Mouse (Mus musculus) cerebellum, adult (tissue): Measurements from ENCODE around the gene Pdcd7.
"Not testable (repeated sequence)": the region's sequence is repeated elsewhere in the genome, so short reads cannot be mapped to it uniquely, and the experiment has no call there.

Experiments used
- ATAC-seq: cut with Nextera tagmentation; 2 replicates; pipeline ENCODE4 v1.9.2; 2017; ENCODE audit warnings: mild to moderate bottlenecking, moderate library complexity, mixed read lengths; ENCODE audit not compliant: insufficient number of reproducible peaks, low FRiP score, low TSS enrichment

Gene Pdcd7

DNA sequence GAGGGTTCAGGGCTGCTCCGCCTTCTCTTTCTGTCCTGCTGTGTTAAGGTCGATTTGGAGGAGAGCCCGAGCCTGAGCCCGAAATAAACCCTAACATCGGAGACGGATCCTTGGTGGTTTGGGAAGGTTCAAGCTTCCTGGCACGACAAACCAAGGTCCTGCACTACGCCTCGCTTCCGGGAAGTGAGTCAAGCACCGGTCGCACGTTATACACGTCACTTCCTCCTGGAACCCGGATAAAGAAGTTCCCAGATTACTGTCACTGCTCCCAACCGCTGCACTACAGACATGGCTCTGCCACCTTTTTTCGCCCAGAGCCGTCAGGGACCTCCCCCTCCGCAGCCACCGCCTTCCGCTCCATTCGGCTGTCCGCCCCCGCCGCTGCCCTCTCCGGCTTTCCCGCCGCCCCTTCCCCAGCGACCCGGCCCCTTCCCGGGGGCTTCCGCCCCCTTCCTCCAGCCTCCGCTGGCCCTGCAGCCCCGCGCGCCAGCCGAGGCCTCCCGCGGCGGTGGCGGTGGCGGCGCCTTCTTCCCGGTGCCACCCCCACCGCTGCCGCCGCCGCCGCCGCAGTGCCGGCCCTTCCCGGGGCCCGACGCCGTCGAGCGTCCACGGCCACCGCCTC is at the start of gene Pdcd7:
Gene Pdcd7 (plus strand): TSS at position 251 of the 622 bp plus-strand sequence.
- peak; percentile 92; the same call in 1 of the 2 replicates for ATAC-seq

DNA sequence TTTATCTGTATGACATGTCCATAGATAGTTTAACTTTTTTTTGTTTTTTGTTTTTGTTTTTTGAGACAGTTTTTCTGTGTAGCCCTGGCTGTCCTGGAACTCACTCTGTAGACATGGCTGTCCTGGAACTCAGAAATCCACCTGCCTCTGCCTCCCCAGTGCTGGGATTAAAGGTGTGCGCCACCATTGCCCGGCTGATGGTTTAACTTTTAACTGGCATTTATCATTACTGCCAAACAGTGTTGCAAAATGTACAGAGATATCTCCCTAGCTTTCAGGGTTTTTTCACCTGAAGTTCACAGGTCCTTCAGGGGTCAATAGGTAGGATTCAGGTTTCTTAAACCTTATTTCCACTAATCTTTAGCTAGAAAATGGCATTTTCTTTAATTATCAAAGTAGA is 48.8 kb upstream of the Pdcd7 start:
- no peak for ATAC-seq

DNA sequence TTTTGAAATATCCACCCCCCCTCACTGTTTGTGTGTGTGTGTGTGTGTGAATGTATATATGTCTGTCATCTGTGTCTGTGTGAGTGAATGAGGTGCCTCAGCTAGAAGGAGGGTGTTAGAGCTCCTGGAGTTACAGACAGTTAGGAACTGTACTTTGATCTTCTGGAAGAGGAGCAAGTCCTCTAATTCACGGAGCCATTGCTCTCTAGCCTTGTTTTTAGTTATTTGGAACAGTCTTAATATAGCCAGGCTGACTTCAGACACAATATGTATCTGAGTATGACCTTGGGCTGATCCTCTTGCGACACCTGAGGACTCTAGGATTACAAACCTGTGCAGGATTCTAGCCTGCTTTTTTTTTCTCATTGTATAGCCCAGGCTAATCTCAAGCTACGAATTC is 47.1 kb upstream of the Pdcd7 start:
- ATAC-seq: no peak

DNA sequence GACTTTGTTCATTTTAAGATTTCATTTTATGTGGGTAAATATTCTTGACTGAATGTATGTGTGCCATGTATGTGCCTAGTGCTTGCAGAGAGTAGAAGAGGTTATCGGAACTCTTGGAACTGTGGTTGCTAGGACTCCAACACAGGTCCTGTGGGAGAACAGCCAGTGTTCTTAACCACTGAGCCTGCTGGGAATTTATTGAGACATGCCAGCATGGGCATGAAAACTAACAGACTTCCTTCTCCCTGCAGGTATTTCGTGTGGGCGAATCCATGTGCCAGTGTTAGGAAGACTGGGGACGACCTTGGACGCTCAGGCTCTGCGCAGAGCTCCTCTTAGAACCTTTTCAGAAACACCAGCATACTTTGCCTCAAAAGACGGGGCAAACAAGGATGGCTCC is 46.3 kb upstream of the Pdcd7 start:
- no peak for ATAC-seq

DNA sequence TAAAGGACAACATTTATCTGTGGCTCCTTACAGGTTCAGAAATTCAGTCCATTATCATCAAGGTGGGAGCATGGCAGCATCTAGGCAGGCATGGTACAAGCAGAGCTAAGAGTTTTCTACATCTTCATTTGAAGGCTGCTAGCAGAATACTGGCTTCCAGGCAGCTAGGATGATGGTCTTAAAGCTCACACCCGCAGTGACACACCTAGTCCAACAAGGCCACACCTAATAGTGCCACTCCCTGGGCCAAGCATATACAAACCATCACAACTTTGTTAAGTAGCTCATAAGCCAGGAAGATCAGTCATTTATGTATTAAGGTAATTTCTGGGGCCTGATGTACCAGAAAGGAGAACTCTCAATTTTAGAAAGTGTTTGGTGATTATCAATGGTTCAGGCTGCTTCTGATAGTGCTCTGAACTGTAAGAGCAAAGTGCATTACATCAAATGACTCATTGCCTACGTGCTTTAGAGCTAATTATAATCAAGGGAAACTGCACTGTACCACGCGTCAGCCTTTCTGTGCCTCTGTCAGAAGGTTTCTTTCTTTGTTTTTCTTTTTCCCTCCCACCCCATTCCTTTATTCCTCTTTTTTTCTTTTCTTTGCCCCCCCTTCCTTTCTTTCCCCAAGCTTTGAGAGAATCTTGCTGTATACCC is 43.4 kb upstream of the Pdcd7 start:
- no peak for ATAC-seq

DNA sequence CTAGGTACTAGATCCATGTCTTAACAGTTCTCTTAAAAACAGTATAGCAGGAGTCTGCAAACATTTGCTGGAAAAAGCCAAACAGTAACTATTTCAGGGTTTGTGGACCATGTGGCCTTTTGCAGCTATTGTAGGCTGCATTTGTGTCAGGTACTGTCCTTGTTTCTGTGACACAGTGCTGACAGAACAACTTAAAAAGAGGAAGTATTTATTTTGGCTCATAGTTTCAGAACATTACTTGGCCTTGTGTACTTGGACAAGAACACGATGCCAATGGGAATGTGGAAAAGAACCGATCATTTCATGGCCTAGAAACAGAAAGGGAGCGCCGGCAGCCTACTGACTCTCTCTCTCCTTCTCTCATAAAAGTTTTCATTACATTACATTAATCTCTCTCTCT is 42.3 kb upstream of the Pdcd7 start:
- no peak for ATAC-seq

DNA sequence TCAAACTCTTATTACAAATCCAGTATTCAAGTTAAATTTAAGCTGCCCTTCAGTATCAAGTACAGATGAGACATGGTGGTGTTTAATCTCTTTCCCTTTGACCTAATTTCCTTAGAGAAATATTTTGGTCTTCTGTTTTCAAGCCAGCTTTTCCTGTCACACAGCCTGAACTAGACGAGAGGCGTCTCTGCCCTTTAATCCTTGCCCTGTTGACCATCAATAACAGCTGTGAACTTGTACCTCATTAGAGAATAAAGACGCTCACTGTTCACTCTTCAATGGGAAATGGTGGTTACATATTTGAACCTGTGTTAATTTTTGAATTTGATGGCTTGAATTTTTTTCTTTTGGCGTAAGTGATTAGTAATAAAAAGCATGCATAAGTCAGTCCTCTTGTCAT is 41.6 kb upstream of the Pdcd7 start:
- ATAC-seq: no peak

DNA sequence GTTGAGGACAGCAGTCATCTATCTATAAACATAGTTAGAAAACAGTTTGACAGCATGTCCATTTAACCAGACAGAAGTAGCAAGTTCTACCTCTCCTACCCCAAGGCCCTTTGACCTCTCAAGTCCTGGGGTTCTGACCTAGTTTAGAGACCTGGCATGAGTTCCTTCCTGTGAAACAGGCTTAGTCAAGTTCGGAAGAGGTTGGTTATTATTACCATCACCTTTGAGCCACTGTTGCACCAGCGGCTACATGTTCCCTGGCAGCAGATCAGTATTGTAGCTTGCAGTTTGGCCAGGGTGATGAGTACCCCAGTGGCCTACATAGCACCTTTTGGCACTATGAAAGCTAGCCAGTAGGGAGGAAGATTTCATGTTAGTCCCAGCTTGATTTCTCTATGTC is 39.2 kb upstream of the Pdcd7 start:
- ATAC-seq: no peak

DNA sequence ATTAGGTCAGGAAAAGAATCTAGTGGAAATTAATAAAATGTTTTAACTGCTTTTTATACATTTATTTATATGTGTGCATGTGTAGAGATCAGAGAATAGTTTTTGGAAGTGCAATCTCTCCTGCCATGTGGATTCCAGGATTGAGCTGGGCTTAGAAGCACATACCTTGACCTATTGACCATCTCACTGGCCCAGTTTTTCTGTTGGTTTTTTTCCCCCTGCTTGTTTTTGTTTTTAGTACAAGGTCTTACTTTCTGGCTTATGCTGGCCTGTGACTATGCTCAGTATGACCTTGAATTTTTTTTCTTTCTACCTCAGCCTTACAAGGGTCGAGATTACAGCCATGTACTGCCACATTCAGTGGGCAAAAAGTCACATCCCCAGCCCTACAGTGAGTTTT is 37.9 kb upstream of the Pdcd7 start:
- no peak for ATAC-seq

DNA sequence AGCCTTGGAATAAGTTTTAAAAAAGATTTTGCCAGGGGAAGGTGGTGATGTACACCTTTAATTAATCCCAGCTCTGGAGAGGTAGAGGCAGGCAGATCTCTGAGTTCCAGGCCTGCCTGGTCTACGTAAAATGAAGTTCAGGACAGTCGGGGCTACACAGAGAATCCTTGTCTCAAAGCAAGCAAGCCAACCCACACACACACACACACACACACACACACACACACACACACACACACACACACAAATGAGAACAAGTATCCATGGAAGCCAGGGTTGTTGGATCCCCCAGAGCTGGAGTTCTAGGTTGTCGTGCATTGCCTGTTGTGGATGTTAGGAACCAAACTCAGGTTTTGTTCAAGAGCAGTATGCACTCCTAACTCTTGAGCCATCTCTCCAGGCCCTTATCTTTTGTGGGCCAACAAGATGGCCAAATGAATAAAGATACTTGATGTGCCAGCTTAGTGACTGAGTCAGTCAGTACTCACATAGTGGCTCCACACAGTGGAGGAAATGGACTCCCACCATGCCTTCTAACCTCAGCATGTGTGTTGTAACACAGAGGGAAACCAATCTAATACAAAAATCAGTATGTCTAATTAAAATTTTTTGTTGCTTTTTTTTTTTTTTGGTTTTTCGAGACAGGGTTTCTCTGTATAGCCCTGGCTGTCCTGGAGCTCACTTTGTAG is 33.1 kb upstream of the Pdcd7 start:
- ATAC-seq: no peak

DNA sequence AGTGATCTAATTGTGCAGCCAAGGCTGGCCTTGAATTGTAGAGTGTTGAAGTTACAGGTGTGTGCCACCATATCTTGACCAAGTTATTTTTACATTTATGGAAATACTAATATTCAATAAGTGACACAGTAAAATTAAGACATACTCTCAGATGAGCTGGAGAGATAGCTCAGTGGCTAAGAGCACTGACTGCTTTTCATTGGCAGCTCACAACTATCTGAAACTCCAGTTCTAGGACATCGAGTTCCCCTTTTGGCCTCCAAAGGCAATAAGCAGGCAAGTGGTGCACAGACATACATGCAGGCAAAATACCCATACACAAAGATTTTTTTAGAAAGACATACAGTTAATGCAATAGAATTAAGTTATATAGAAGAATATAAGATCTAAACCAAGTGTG is 32.1 kb upstream of the Pdcd7 start:
- no peak for ATAC-seq

DNA sequence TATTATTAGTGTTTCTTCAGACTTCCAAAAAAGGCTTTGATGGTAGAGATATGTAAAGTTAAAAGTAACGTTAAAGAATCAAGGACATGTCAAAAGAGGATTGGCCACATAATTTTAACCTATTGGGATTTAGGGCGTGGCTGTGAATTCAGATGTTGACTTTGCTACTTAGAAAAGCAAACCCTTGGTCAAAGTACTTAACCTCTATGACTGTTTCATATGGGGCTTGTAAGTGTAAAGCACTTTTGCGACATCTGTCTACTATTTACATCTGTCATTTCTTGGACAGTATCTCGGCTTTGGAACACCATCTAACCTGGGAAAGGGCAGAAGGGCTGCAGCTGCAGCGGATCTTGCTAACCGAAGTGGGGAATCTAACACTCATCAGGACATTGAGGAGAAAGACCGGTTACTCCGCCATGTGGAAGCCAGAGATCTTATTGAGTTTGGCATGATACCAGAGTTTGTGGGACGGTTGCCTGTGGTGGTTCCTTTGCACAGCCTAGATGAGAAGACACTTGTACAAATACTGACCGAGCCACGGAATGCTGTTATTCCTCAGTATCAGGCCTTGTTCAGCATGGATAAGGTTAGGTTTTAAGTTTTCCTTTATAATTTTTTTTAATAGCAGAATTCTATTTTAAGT is 23.5 kb upstream of the Pdcd7 start:
- ATAC-seq: no peak

DNA sequence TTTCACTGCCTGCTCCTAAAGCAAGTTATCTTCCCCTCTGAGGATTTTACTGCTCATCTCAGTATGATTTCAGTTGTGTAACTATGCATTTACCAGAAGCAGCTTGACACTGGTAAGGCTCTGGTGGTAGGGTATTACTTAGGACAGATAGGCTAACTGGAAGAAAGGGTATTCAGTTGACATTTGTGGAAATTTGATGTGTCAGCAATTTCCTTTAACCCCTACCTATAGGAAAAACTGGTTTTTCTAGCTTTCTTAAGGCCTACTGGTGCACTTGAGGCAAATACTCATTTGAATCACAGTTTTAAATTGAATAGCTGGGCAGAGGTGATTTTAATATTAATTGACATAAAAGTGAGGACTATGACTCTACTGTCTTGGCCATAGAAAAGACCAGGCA is 19.9 kb upstream of the Pdcd7 start:
- ATAC-seq: no peak

DNA sequence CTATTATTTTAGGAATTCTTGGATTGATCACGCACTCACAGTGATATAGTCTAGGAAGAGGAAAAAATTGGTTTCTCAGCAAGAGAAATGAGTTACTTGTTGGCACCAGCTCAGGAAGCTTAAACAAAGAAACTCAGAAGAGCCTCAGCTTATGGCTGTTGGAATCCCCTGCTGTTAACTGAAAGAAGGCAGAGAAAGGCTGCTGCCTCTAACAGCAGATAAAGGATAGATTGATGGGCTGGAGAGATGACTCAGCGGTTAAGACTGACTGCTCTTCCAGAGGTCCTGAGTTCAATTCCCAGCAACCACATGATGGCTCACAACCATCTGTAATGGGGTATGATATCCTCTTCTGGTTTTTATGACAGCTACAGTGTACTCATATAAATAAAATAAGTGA is 18.5 kb upstream of the Pdcd7 start:
- ATAC-seq: no peak

DNA sequence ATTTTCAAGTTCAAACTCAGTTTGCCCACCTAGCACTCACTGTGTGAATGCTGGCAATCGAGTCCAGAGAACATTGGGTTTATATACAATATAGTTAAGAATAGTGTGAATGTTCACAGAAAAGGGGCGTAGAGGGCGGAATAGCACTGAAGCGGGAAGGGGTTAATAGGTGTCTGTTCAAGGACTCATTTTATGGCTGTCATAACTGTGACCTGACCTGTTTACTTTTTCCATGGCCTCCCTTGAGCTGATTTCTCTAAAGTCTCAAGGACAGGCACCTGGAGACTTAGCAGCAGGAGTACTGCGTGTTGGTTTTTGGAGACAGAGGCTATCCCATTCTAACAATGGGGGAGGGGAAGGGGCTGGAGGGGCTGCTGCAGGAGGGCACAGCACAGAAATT is 11.9 kb upstream of the Pdcd7 start:
- ATAC-seq: no peak

DNA sequence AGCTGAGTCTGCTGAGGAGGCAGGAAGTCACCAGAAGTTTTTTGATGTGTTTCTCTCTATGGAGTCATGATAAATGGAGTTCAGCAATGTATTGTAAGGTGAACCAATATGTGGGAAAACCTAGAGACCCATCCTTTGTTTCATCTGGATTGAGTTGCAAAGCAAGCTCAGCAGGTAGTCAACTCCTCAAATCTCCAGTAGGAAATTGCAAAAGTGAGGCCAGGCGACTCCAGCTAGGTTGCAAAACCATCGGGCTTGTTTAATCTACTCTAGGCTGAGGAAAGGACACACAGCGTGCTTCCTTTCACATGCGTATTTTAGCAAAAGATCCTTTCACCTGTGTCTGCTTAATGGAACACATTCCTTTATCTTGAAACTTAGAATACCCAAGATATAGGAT is 6.8 kb upstream of the Pdcd7 start:
- ATAC-seq: no peak

DNA sequence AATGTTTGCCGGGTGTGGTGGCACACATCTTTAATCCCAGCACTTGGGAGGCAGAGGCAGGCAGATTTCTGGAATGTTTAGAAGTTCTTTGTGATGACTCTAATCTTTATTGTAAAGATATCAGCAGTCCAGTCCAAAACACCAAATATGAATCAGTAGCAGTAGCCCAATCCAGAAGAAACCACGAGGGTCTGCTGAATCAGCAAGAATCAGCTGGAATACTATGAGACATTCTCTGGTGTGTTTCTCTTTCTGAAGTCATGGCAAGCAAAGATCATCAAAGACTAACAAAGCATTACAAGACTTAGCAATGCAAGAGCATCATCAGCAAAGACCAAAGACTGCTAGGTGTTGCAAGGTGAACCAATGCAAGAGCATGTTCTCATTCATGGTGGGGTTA is 5.5 kb upstream of the Pdcd7 start:
- ATAC-seq: no peak

DNA sequence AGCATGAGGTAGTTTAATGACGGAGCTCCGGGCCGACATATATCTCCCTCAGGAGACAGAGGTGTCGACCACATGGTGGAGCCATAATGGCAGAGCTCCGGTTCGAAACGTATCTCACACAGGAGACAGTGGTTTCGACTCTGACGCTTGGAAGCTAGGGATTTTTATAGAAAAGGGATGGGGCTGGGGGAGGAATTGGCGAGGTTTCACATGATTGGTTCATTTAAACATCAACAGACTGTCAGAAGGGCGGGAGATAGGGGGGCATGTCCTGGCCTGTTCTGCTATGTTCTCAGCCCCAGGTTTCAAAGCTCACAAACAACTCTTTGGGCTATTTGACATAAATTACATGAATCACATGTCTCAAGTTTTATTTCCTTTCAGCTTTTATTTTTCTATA is 465 bp upstream of the Pdcd7 start:
- ATAC-seq: not testable (repeated sequence)

DNA sequence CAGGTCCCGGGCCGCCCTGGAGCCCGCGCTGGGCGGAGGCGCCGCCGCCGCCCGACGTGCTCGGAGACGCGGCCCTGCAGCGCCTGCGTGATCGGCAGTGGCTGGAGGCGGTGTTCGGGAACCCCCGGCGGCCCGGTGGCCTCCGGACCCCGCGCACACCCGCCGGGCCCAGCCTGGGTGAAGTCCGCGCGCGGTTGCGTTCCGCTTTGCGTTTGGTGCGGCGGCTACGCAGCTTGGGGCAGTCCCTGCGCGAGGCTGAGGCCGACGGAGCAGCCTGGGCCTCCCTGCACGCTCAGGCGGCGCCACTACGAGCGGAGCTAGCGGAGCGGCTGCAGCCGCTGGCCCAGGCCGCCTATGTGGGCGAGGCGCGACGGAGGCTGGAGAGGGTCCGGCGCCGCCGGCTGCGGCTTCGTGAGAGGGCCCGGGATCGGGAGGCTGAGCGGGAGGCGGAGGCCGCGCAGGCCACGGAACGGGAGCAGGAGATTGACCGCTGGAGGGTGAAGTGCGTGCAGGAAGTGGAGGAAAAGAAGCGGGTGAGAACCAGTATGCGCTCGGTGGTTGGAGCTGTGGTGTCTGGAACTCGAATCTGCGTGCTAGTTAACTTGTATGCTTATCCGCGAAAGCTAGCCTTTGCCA is 690 bp downstream of the Pdcd7 start:
- peak; percentile 72; the same call in 1 of the 2 replicates for ATAC-seq

DNA sequence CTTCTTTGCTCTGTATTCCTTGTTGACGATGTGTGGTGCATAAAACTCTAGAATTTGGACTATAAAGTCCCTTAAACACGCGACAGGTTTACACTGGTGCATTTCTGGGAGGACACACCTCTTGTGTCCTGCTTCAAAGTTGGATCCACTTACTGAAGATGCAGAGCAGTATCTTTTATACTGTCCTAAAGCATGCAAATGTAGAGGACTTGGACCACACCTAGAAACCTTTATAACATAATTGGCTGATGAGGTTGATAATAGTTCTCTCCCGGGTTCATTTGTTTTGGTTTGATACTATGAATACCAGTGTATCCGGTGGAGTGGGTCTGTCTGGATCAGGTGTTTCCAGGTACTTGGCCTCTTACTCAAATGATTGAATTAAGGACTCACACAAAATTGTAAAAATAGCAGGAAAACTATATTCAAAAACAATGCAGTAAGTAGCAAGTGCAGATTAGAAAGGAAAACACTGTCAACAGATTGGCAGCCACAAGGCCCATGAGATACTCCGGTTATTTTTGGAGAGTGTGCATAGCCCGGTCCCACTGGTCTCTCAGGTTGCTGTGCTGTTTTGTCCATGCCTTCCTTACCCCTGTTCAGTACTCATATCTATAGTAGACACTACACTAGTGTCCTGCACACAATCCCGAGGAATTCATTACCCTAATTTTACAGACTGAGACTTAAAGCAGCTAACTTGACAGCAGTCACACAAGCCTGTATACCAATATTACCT is 1.4 kb downstream of the Pdcd7 start:
- ATAC-seq: no peak
